Mouse (Mus musculus) lung, postnatal 4 days (tissue): ENCODE data around the gene Hat1.
A peak's percentile ranks its signal among the peaks of the same experiment; 100 is the strongest.

Experiments
- DNase-seq, 2 experiments: peaks; one replicate each; pipeline ENCODE4 v3.0.0; 2021

Gene Hat1

DNA sequence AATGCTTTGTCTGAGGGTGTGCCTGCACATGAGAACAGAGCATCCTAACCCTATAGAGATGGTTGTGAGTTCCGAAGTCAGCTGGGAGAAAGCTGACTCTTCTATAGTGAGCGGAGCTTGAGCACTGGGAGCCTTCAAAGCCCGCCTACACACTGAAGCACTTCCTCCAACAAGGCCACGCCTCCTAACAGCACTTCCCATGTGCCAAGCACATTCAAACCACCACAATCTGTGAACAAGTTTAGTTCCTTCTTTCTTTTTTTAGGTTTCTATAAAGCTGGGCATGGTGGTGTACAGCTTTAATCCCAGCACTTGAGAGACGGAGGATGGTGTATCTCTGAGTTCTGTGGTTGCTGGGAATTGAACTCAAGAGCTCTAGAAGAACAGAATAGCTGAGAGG, 11.3 kb upstream of the Hat1 start:
- no peak for DNase-seq

DNA sequence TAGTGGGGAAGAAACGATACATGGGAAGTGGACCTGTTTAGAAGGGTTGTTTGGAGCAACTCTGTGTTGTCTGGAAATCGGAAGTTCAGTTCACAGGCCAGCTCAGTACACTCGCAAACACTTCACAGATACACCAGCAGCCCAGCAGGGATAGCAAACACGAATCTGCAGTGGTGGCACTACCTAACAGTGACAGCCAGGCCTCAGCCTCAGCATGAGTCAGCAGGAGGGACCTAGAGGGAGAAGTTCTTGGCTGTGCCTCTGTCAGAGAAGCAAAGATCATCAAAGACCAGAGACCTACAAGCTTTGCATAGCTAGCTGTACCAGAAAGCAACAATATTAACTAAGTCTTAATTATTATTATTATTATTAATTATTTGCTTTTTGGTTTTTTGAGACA, 6.8 kb upstream of the Hat1 start:
- no peak for DNase-seq

DNA sequence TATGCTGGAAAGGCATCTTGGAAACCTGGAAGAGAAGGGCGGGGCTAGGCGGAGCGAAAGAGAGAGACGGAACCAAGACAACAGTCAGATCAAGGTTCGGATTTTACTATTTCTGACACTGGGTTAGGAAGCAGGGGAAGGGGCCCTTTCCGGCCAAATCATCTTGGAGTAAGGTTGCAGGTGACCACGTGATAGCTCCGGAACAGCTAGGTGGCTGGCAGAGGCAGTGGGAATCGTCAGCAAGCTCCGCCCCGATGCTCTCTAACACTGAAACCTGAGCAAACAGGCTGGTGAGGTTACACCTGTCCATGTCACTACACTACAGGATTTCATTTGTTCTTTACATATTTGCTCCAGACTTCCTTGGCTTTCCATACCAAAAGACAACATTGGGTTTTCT, 4.9 kb upstream of the Hat1 start:
- no peak for DNase-seq

DNA sequence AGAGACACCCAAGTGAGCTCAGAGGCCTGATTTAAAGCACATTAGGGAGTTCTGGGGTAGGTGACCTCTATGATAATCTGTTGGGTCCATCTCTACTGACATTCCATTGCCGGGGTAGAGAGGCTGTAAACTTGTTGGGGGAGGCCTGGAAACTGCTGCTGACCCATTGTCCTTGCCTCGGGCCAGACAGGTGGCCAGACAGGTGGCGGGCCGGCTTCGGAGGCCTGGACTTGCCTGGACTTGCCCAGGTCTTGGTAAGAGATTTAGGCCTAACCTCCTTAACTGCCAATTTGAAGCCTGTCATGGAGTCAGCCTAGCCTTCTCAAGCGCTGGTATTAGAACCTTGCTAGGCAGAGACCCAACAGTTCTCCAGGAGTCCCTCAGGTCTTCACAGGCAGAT, 992 bp upstream of the Hat1 start:
- DNase-seq, result no peak

DNA sequence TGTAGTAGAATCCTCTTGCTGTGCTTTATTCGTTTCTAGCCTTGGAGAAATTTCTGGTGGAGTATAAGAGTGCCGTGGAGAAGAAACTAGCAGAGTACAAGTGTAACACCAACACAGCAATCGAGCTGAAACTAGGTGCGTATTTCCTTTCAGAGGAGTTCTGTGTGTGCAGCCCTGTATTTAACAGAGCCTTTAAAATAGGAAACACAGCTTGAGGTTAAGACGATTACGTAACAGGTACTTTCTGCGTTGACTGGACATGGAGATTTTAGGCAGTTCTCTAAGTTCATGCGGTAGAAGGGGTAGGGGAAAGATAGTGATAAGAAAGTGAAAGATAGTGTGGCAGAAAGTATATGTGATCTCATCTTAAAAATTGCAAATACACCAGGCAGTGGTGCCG, 1.1 kb downstream of the Hat1 start:
- DNase-seq, result no peak

DNA sequence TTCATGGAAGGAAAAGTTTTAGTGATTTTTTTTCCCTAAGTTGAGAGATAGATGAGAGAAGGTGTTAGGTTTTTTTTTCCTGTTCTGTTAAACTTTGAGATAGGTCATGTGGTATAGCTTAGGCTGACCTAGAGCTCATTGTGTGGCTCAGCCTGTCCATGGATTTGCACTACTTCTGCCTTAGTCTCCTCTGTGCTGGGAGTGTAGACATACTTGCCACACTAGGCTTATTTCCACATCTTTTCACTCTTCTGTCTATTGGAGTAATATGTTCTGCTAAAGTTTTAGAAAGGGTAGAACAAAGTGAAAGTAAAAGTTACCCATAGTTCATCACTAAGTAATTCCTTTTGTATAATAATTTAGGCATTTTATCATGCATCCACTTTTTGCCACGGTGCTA, 16.9 kb downstream of the Hat1 start:
- DNase-seq, result no peak

DNA sequence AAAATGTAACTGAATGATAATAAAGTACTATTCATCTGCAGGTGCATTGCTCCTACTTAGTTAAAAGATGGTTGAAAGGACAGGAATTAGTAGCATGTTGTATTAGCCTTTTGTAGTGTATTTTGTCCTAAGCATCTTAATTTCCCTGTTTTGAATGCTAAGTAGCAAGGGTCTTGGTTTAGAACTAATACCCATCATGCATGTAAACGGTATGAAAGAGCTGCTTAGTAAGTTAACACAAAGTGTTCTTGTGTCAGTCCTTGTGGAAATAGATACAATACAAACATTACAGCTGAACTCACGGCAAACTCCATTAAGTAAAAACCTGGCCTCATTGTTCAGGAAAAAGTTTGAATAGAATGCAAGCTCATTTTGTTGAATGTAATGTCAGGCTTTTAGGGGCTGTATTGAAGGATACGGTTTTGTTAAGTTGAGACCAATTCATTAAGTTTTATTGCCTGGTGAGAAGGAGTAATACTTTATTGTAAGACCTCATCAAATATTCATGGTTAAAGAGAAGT, 30.1 kb downstream of the Hat1 start:
- no peak for DNase-seq

DNA sequence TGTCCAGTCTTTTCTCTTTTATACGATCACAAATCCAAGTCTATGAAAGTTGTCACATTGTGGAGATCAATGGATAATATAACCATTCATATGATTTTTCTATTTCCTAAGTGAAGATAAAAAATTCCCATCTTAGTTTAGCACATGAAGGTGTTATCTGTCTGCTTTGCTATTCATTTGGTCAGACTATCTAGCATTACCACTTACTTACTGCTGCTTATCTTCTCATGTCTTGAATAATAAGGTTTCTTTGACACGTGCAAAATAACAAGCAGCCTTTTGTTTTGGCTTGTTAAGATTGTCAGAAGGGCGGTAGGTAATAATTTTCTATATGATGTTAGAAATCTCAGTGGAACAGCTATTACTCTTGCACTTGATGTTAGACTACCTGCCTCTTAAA, 30.6 kb downstream of the Hat1 start:
- DNase-seq, result no peak

DNA sequence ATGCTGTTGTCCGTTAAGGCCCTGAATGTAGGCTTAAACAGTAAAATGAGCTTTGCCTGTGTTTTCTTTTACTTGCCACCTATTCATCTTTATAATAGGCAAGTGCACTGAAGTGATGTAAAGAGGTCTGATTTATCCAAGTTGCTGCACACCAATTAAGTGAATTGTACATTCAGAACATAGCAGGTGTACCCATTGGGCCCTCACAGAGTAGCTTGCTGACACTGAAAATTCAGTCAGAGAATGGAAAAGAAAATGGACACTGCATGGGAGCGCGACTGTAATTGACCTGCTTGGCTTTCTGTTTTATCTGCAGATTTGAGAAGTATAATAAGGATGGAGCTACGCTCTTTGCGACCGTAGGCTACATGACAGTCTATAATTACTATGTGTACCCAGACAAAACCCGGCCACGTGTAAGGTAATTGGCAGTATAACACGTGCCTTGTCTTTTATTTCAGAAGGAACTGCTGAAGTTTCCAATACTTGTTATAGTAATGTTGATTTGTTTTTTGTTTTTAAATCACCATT, 32.2 kb downstream of the Hat1 start:
- no peak for DNase-seq

DNA sequence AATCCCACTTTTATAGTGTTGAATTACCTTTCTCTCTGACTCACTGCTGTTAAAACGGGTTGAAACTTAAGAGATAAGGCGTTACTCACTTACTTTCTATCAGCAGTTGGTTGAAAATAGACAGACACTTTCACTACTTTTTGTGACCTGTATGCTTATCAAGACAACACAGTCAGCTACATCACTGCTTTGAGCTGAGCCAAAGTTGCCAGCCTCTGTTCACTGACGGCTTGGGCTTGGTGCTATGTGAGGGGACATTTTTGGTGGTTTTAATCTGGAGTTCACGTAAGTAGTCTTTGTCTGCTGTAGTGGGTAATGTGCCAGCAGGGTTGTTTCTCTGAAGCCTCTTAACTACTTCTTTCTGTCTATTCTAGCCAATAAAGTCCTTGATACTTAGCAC, 35.8 kb downstream of the Hat1 start:
- no peak for DNase-seq

DNA sequence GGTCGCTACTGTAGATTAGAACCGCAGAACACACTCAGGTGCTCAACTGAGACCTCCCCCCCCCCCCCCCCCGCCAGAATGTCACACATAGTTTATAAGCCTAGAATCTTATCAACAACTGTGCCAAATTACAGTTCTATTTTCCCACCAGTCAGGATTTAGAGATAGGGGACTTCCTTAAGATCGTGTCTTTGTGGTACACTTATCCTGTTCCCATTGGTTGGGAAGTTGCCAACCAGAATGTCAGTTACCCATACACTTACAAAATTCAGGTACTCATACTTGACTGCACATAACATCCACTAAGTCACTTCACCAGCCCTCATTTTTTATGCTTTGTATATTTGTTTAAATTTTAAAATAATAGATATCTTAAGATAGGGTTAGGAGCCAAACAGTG, 46.7 kb downstream of the Hat1 start:
- DNase-seq, result no peak

DNA sequence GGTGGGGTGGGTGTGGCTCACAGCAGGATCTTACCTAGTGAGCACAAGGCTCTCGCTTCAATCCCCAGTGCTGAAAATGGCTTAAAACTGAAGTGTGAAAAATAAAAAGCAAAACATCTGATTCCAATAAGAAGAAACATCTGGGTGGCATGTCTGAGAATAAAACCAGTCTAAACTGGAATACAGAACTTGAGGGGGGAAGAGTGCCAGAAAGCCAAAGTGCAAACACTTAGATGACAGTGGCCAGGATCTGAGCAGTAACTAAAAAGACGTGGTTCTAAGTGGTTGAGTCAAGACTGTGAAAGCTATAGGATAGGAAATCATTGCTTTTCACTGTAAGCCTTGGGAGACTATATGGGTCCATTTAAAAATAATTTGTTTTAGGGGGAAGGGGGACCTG, 54.6 kb downstream of the Hat1 start:
- no peak for DNase-seq

DNA sequence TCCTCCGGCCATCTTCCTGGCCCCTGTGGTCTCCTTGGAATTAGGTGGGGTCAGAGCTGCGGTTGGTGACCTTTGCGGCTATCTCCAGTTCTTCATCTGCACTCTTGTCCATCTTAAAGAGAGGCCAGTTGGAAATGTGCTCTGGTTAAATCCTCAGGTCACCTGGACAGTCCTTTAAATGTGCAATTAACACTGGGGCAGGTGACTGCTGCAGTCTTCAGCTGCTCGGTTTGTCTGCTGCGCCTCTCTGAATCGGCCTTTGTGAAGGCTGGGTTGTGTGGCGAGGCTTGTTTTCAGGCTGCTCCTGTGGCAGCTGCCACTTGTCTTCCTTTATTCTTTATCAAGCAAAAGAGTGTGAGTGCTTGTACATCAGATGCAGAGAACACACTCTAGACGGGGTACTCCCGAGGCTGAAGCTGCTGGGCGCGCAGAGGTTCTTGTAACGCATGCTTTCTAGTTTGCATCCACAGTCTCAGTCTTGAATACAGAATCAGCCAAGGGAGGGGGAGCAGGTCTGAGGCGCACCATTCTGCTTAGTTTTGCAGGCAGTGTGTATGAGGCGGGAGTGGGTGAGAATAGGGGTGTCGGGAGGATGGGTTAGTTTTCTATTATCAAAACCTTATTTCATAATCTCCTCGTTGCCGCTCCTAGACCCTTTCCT, 56.9 kb downstream of the Hat1 start:
- no peak for DNase-seq

DNA sequence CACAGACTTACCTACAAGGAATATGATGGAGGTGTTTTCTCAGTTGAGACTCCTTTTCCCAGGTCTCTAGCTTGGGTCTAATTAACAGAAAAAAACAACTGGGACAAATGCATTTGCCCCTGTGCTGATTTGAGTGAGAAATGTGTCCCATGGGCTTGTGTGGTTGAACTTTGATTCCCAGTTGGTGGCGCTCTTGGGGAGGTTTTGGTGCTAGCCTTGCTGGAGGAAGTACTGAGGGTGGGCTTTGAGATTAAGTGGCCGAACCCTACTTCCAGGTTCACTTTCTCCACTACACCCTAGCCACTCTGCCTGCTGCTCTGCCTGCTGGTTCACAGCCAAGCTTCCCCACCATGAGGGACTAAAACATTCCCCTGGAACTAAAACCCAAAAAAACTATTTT, 60.8 kb downstream of the Hat1 start:
- no peak for DNase-seq

DNA sequence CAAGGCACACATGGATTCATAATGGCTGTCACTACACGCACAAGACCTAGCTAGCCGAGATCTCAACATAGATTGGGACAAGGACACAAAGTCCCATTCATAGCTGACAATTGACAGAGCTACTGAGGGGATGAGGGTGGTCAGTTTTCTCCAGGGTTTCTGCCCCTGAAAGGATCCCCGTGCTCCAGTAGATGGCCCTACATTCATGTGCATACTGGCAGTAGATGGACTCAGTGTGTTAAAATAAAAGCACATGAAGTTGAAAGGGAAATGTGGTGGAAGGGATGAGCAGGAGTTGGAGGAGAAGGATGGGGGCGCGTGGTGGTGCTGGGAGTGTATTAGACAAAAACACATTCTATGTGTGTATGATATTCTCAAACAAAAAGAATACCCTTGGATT, 63.0 kb downstream of the Hat1 start:
- no peak for DNase-seq

DNA sequence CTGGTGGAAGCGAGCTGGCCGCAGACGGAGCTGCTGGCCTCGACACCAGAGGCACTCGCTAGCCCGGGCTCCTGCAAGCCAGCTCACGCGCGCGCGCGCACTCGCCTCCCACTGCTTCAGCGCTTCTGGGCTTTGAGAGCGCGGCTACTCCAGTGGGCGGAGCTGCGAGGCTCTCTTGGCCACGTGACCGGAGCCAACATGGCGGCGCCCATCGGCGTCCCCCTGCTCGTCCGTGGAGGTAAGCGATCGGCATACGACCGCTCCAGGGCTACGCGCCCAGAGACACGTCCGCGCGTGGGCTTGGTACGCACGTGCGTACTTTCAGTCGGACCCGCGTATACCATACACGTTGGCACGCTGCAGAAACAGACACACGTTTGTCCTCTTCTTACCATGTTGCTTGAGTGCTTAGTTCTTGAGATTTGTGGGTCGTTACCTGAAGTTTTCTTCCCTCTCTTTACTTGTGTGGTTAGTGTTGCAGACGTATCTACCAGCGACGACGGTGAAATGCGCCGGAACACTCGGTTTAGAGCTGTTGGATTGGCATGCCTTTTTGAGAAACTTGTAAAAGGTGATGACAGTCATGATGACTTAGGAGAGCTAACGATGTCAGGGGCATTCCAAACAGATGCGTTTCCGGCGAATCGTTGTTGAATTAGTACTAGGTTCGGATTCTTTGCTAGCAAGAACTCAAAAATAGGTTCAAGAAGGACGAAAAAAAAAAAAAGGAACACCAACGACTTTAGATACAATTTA, 64.6 kb downstream of the Hat1 start, which contains the start of gene Metap1d:
Metap1d (plus strand) TSS at position 116 of the 756 bp plus-strand sequence.
- peak; percentile 94 to 95 for DNase-seq

DNA sequence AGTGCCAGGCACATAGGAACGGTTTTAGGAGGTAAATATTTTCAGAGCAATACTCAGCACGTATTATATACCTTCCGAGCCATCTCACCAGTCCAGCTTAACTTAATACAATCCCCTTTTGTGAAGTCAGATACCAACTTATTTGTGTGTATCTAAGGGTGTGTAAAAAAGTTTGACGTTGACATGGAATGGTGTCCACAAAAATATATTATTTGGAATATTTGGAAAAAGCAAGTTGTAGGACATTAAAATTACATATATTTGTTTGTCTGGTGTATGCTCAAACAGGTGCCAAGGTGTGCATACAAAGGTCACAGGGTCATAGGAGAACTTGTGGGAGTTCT, 65.1 kb downstream of the Hat1 start:
- DNase-seq, result no peak

DNA sequence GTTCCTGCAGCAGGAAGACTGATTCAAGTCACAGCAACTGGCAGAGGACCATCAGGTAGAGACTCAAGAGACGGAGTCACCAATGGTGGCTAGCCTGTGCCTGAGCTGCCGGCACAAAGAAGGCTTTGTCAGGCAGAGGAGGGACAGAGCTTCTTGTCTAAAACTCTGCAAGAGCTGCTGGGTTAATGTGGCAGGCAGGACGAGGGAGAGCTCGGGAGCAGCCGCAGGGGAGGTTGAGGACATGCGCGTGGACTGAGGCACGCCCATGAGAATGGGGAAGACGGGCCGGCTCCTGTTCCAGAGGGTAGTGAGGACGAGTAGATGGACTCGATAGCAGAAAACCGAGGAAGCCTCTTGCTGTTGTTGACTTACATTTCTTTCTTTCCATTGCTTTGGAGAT, 69.9 kb downstream of the Hat1 start:
- DNase-seq, result no peak

DNA sequence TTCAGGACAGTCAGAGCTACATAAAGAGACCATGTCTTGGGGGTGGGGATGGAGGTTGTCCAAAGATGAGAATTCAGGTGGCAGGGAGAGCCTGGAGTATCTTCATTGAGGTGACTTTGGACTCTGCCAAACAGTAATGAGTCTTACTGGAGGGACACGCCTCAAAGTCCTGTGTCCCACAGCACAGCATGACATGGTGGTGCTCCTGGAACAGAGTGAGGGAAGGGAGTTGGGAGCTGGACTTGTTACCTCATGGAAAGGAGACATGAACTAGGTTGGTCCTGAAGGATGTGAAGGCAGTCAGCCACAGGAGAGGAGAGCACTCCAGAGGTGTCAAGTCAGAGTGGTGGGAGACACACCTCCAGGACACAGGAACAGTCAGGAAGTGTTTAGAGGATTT, 70.9 kb downstream of the Hat1 start:
- no peak for DNase-seq

DNA sequence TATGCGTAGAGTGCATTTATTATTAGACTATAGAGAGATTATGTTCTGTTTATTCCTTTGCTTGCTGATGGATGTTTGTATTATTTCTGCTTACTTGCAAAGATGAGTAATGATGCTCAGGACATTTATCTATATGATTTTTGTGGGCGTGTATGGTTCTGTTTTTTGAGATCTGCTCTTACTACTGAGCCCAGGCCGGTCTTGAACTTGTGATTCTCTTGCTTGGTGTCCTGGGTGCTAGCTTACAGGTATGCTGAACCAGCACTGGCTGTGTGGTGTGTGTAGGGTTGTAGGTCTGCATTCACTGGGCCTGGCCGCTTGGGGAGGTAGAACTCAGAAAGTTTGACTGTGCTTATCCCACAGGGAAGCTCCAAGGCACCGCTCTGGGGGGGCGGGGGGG, 72.4 kb downstream of the Hat1 start:
- no peak for DNase-seq

DNA sequence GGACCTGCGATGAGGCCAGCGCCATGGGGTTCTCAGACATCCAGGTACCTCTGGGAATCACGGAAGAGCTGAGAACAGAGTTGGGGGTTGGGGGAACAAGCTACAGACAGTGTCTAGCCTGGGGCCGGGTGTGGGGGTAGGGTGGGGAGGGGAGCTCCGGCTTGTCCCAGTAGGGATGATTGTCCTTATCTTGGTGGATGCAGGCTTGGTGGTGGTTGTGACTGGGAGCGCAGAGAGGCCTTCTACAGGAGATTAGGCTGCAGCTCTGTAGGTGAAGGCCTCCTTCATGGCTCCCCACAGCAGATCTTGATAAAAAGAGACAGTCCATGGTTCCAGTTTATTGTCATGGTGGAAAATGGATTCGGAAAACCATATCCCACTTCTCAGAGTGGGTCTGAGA, 72.8 kb downstream of the Hat1 start:
- DNase-seq, result no peak

DNA sequence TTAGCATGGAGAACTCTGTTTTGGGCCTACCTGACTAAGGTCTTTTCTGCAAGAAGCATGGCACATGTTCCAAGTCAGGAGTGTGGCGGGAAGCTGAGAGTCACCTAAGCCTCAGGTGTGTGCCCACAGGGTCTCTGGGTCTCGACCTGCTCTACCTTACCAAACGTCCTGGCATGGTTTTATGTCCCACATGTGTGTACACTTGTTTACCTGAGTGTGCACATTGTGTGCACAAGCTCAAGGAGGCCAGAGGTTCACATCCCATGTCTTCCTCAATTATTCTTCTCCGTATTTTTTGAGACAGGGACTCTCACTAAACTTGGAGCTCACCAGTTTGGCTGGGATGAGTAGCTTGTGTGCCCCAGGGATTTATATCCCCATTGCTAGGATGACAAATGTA, 73.3 kb downstream of the Hat1 start:
- no peak for DNase-seq

DNA sequence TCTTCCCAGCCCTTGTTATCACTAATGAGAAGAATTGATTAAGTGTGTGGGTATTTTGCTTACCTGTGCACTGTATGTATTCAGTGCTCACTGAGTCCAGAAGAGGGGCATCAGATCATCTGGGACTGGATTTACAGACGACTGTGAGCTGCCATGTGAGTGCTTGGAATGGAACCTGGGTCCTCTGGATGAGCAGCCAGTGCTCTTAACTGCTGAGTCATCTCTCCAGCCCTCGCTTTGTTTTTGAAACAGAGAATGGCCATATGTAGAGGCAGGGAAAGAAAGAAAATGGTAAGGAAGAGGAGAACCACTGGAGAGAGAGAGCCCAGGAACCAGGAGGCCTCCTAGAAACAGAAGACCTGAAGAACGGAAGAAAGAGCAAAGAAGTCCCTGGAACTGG, 73.8 kb downstream of the Hat1 start:
- no peak for DNase-seq

DNA sequence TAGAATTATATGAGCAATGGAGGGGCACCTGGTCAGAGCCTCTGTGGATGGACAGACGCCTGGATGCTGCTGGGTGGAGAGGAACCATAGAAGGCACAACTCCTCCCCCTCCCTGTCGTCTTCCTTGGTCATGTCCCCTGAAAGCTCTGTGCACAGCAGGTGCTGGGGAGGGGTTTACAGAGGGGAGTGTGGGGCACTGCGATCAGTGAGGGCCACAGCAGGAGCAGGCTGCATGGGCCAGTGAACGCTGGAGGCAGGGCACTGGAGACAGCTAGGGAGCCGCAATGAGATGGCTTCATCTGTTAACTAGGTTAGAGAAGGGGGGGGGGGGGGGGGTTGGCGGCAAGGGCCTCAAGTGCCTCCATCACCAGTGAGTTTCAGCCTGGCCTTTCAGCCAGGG, 77.3 kb downstream of the Hat1 start:
- DNase-seq, result no peak
